Mouse (Mus musculus) small intestine, adult 2 months (tissue): ENCODE measurements around the gene Txn1. TPM values are rescaled to one million over a fixed set of nuclear protein-coding genes. Genes with fewer than 3 reads are reported as not detected.

Source experiments
- H3K27ac ChIP-seq: fragments of 200-500 bp; 2 replicates; pipeline ENCODE4 v1.5.1; 2012; ENCODE audit warnings: low read depth, low read length, control low read depth, inconsistent platforms; ENCODE audit not compliant: insufficient read depth
- H3K27me3 ChIP-seq: fragments of 200-500 bp; 2 replicates; pipeline ENCODE4 v1.6.1; 2012; ENCODE audit warnings: mild to moderate bottlenecking, moderate library complexity, low read length, inconsistent platforms; ENCODE audit not compliant: control insufficient read depth, insufficient read depth
- H3K36me3 ChIP-seq: fragments of 200-500 bp; 2 replicates; pipeline ENCODE4 v1.6.1; 2012; ENCODE audit warnings: mild to moderate bottlenecking, low read length, control low read depth, inconsistent platforms; ENCODE audit not compliant: control insufficient read depth, insufficient read depth
- H3K4me1 ChIP-seq: fragments of 200-500 bp; 2 replicates; pipeline ENCODE4 v1.6.1; 2012; ENCODE audit warnings: low read length, inconsistent platforms, mixed read lengths; ENCODE audit not compliant: control insufficient read depth, insufficient read depth, insufficient read length
- H3K4me3 ChIP-seq: fragments of 200-500 bp; 2 replicates; pipeline ENCODE4 v1.5.1; 2012; ENCODE audit warnings: low read depth, mild to moderate bottlenecking, control low read depth, inconsistent platforms, low read length, moderate library complexity
- CTCF ChIP-seq: fragments of 200-500 bp; IDR thresholded peaks from 2 replicates; pipeline ENCODE4 v1.5.1; 2012; ENCODE audit warnings: low read depth, mild to moderate bottlenecking, control low read depth, inconsistent platforms, low read length, moderate library complexity, mixed read lengths; ENCODE audit not compliant: insufficient replicate concordance, insufficient read length; ENCODE audit errors: extremely low read depth
- POLR2A ChIP-seq: fragments of 200-500 bp; IDR thresholded peaks from 2 replicates; pipeline ENCODE4 v1.6.1; 2012; ENCODE audit warnings: low read depth, mild to moderate bottlenecking, control low read depth, inconsistent platforms, low read length, moderate library complexity
- WGBS: fragments of 180-500 bp; shearing (Covaris S2); methylation state at CpG from one replicate; pipeline ENCODE4 v1.1.7; 2018; 5-methylcytosine and 5-hydroxymethylcytosine counted together
- polyA plus RNA-seq: library from polyadenylated mRNA; depleted of rRNA; stranded (reverse); fragments of >200 nt; gene quantifications from 2 replicates; pipeline ENCODE4 v1.2.3, GENCODE M21; 2012; rRNA removed

Gene Txn1
- polyA plus RNA-seq, 1 experiment = 181 TPM

DNA sequence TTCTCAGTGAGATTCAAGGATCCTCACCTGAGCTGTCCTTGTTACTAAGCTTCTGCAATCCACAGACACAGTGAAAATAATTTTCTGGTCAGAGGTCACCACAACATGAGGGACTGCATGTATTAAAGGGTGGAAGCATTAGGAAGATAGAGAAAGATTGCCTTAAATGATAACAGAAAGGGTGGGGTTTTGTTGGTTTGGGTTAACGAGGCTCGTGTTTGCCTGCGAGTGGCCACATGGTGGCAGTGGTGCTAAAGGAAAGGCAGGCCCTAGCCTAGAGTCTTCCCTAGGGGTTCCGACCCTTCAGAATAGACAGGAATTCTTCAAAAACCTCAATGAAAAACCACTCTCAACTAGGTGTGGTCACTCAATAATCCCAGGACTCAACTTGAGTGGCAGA, 55.0 kb downstream of the Txn1 start:
- WGBS = 3% methylated on average over 4 of the region's 4 CpGs
- Histone ChIP-seq H3K27me3 (no peaks in the 10 kb centered on the region), H3K4me3 (no peak overlapping the region), H3K36me3 (no peaks in the 10 kb centered on the region), H3K4me1 (peaks cover 4% of the 10 kb centered on the region; the same call in 1 of the 2 replicates), H3K27ac (no peak overlapping the region)
- TF ChIP-seq POLR2A (no peak), CTCF (peak; percentile 85)

DNA sequence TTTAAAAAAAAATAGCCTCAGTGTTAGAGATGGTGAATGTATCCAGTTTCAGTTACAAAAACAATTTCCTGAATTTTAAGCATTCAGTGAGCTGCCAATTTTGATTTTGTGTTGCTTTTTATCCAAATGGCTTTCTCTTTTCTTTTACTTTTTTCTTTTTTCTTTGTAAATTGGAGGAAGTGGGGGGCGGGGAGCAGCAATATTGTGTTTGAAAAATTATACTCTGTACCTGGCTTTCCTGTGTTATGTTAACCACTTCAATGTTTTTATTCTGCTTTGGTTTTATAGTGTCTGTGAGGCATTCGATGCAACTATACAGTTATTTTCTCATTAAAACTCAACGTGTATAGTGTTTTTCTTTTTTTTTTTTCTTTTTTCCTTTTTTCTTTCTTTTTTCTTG, 59.6 kb downstream of the Txn1 start:
- H3K27me3 ChIP-seq = no peaks in the 10 kb centered on the region
- 83% methylated on average over 3 of the region's 3 CpGs for WGBS
- no peak overlapping the region for H3K27ac ChIP-seq

DNA sequence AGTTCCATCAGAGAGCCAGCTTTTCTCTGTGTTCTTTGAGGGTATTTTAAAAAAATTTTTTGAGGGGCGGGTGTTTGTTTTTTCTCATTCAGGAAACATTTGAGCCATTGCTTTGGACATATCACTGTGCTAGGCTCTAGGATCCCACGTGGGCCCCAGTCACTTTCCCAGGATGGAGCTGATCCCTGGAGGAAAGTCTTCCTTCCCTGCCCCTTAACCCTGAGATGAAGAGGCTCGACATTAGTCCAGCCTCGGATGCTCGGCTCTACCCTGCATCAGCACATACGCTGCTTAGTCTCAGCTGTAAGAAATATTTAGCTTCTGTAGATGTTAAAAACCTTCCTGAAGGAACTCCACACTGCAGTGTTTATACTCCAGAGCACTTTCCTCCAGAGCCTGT, 60.3 kb downstream of the Txn1 start:
- peaks cover 3% of the 10 kb centered on the region; the same call in 1 of the 2 replicates for H3K4me1 ChIP-seq
- H3K27ac ChIP-seq = no peak overlapping the region
- 72% methylated on average over 6 of the region's 6 CpGs for WGBS
- H3K36me3 ChIP-seq = no peaks in the 10 kb centered on the region
- H3K27me3 ChIP-seq = no peaks in the 10 kb centered on the region
- H3K4me3 ChIP-seq = no peak overlapping the region
- no peak for TF ChIP-seq POLR2A
- no peak for TF ChIP-seq CTCF

More for the DNA sequence above, 59.6 kb downstream of the Txn1 start:
- H3K36me3 ChIP-seq = no peaks in the 10 kb centered on the region
- H3K4me3 ChIP-seq = no peak overlapping the region
- H3K4me1 ChIP-seq = peaks cover 3% of the 10 kb centered on the region; the same call in 1 of the 2 replicates
- TF ChIP-seq CTCF = no peak
- TF ChIP-seq POLR2A = no peak

DNA sequence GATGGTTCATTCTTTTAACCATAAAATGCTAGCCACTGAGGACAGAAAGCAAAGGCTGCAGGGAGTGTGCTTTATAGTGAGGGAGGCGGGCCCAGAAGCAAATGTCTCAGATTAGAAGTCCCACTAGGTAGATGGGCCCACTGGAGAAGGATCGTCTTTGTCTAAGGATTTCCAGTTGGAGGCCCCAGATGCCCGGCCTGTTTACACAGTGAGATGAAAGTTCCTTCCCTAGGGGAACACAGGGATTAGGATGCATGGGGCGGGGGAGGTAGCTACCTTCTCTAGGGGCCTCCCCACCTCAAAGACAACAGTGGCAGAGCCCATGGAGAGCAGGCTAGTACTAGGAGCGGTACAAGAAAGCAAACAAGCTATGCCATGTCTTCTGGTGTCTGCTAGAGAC, 61.1 kb downstream of the Txn1 start:
- Histone ChIP-seq H3K27ac (no peak overlapping the region), H3K27me3 (no peaks in the 10 kb centered on the region), H3K4me1 (peaks cover 3% of the 10 kb centered on the region; the same call in 1 of the 2 replicates), H3K4me3 (no peak overlapping the region), H3K36me3 (no peaks in the 10 kb centered on the region)
- WGBS = 41% methylated on average over 5 of the region's 5 CpGs
- TF ChIP-seq POLR2A = no peak
- no peak for TF ChIP-seq CTCF

Other genes starting within 250 kb of the Txn1 start
- 5.5 and 7.6 TPM in 2 replicates for gene Akap2, start 238.8 kb downstream of the Txn1 start, polyA plus RNA-seq
- 3.2 and 13.4 TPM in 2 replicates for gene D630039A03Rik, start 40.1 kb downstream of the Txn1 start, polyA plus RNA-seq
- gene Txndc8, start 52.7 kb upstream of the Txn1 start, polyA plus RNA-seq = not detected in 2 replicates